Mouse (Mus musculus) liver, embryonic 14.5 days (tissue): ENCODE measurements around the gene Rpp25. TPM values are rescaled to one million over a fixed set of nuclear protein-coding genes. Genes with fewer than 3 reads are reported as not detected.

ENCODE experiments used
- ATAC-seq: fragments of 200-750 bp; cut with Nextera tagmentation; 2 replicates; pipeline ENCODE4 v1.8.0; 2017; ENCODE audit warnings: moderate number of reproducible peaks, mild to moderate bottlenecking, moderate library complexity; ENCODE audit not compliant: insufficient read depth
- DNase-seq, 3 experiments: peaks; one replicate each; pipeline ENCODE4 v3.0.0-alpha.2; 2012 to 2013; ENCODE audit warnings: low read depth in 3 of 3, low spot score in 3 of 3
- H3K27ac ChIP-seq: fragments of 300-500 bp; sonication (generic); 2 replicates; pipeline ENCODE4 v1.5.1; 2014; ENCODE audit warnings: moderate library complexity, mild to moderate bottlenecking, control low read depth, inconsistent platforms
- H3K27me3 ChIP-seq: fragments of 300-500 bp; sonication (generic); 2 replicates; pipeline ENCODE4 v1.6.1; 2014; ENCODE audit warnings: mild to moderate bottlenecking, low read length, moderate library complexity; ENCODE audit not compliant: control insufficient read depth, insufficient read depth
- H3K36me3 ChIP-seq: fragments of 300-500 bp; sonication (generic); replicated peaks from 2 replicates; pipeline ENCODE4 v1.6.1; 2014; ENCODE audit warnings: low read depth; ENCODE audit not compliant: control insufficient read depth, insufficient read depth
- H3K4me1 ChIP-seq, 2 experiments: fragments of 200-500 bp in 1 of 2; fragments of 300-500 bp in 1 of 2; sonication (generic) in 1 of 2; replicated peaks; 2 replicates each; pipeline ENCODE4 v1.6.1; 2012 to 2014; ENCODE audit warnings: antibody characterized with exemption in 1 of 2, inconsistent platforms in 1 of 2, low read length in 1 of 2; ENCODE audit not compliant: control insufficient read depth in 2 of 2, insufficient read depth in 2 of 2
- H3K4me2 ChIP-seq: fragments of 300-500 bp; sonication (generic); 2 replicates; pipeline ENCODE4 v1.6.1; 2014; ENCODE audit warnings: low read depth, mild to moderate bottlenecking, control low read depth, moderate library complexity
- H3K4me3 ChIP-seq, 2 experiments: fragments of 200-500 bp in 1 of 2; fragments of 300-500 bp in 1 of 2; sonication (generic) in 1 of 2; 2 replicates each; pipeline ENCODE4 v1.5.1; 2012 to 2014; ENCODE audit warnings: low read depth in 2 of 2, low read length in 2 of 2, mild to moderate bottlenecking in 2 of 2, control low read depth in 1 of 2, inconsistent platforms in 1 of 2, moderate library complexity in 1 of 2; ENCODE audit not compliant: insufficient read depth in 1 of 2
- H3K9ac ChIP-seq: fragments of 300-500 bp; sonication (generic); replicated peaks from 2 replicates; pipeline ENCODE4 v1.6.1; 2014; ENCODE audit warnings: mild to moderate bottlenecking, control low read depth, moderate library complexity
- H3K9me3 ChIP-seq: fragments of 300-500 bp; sonication (generic); 2 replicates; pipeline ENCODE4 v1.6.1; 2016; ENCODE audit warnings: low read length, mixed read lengths; ENCODE audit not compliant: control insufficient read depth
- CTCF ChIP-seq: IDR thresholded peaks from 2 replicates; pipeline ENCODE4 v1.5.1; 2016; ENCODE audit warnings: antibody characterized with exemption, low read depth, control low read depth
- EP300 ChIP-seq: IDR thresholded peaks from 2 replicates; pipeline ENCODE4 v1.6.1; 2016; ENCODE audit warnings: antibody characterized with exemption, low read depth
- WGBS: fragments of 180-500 bp; shearing (Covaris S2); extraction: QIAGEN DNeasy Blood & Tissue Kit; methylation state at CpG from one replicate; pipeline ENCODE4 v1.1.7; 2014; ENCODE audit not compliant: insufficient replicate concordance; 5-methylcytosine and 5-hydroxymethylcytosine counted together
- polyA plus RNA-seq, 2 experiments: library from polyadenylated mRNA; depleted of rRNA in 1 of 2; stranded (reverse) in 1 of 2; unstranded in 1 of 2; fragments of >200 nt; fragmentation: Nextera tagmentation in 1 of 2; extraction: Ambion mirVana in 1 of 2; gene quantifications; 2 replicates each; pipeline versions ENCODE4 v1.2.1 to v1.2.3; 2012 to 2014

The Rpp25 gene
- polyA plus RNA-seq, 2 experiments: 0.18 to 0.39 TPM

DNA sequence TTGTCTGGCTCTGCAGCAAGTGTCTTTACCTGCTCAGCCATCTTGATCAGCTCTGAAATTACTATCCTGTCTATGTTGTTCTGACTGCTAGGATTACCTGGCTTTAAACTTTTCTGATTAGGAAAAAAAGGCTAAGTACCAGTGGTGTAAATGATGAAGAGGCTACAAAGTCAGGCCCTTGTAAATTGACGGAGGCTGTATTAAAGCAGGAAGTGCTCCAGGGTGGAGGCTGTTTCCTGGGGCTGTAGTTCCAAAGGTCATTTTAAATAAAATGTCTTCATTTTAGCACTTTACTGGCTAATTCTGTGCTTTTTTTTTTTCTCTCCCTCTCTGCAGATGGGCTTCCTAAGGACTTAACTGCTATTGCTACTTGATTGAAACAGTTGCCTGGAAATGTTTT, 28.1 kb downstream of the Rpp25 start:
- Histone ChIP-seq H3K27ac (no peak overlapping the region), H3K36me3 (peaks cover 27% of the 10 kb centered on the region)
- ATAC-seq: no peak

DNA sequence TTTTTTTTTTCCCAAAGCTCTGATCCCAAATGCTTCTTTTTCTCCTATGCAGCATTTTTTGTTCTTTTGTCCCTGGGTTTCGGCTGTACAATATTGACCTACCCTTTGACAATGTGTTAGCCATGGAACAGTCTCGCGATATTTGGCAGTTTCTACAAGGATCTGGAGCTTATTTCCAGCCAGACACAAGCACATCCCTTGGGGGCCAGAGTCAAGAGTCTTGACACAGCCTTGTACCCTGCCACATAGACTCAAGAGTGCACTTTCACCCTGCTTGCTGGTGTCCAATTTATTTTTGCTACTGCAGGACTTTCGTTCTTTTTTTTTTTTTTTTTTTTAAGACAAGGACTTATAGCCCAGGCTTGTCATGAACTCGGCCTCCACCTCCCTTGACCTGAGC, 32.5 kb downstream of the Rpp25 start:
- no peak for ATAC-seq
- H3K9ac ChIP-seq: no peak overlapping the region
- WGBS: 82% methylated on average over 5 of the region's 5 CpGs
- peaks cover 22% of the 10 kb centered on the region for H3K36me3 ChIP-seq
- no peak overlapping the region for H3K27ac ChIP-seq
- no peak for DNase-seq
- peak overlapping the region; percentile 97 for H3K4me2 ChIP-seq
- H3K4me3 ChIP-seq: no peak overlapping the region
- TF ChIP-seq CTCF (no peak), EP300 (no peak)
- H3K27me3 ChIP-seq: no peaks in the 10 kb centered on the region
- peaks cover 6 to 8% of the 10 kb centered on the region in 2 experiments; a peak in 3 of 4 replicates for H3K4me1 ChIP-seq
- H3K9me3 ChIP-seq: no peaks in the 10 kb centered on the region

More for the DNA sequence above, 28.1 kb downstream of the Rpp25 start:
- H3K4me2 ChIP-seq: no peak overlapping the region
- no peak overlapping the region for H3K9ac ChIP-seq
- no peaks in the 10 kb centered on the region for H3K9me3 ChIP-seq
- no peaks in the 10 kb centered on the region for H3K27me3 ChIP-seq
- 80% methylated on average over 1 of the region's 1 CpGs for WGBS
- H3K4me1 ChIP-seq: peaks cover 2 to 6% of the 10 kb centered on the region in 2 experiments; a peak in 3 of 4 replicates
- no peak for TF ChIP-seq CTCF
- TF ChIP-seq EP300: no peak
- no peak overlapping the region for H3K4me3 ChIP-seq
- DNase-seq: no peak

DNA sequence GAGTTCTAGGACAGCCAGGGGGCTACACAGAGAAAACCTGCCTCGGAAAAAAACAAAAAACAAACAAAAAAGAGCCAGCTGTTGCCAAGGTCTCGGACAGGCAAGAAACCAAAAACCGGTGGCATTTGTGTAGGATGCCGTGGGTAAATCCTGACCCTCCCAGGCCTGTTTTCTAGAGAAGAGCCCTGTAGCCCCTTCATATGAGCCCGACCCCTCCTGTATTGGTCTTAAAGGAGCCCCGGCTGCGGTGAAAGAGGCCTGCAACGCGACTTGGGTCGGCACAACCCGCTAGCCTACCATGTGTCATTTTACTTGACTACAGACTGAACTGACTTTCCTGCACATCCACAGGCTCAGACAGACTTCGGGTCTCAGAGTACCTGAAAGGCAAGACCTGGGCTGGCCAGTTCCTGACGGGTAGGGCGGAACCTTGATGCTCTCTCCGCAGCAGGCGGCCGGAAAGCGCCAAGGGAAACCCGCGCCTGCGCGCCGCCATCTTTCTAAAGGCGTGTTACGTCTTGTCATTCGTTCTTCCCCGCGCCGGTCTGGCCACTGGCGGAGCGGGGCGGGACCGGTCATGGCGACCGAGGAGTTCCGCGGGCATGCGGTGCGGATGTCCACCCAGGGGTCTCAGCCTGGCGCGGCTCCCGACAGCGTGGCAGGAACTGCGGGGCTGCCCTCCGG, 33.4 kb downstream of the Rpp25 start, which contains the start of gene Fam219b:
Gene Fam219b, plus strand, starts transcription at position 485 of the 684 bp plus-strand sequence.
- peaks cover 6 to 8% of the 10 kb centered on the region in 2 experiments; a peak in 3 of 4 replicates for H3K4me1 ChIP-seq
- 2% methylated on average over 45 of the region's 45 CpGs for WGBS
- peak within 1 kb of the TSS; percentile 93 to 97 for H3K4me3 ChIP-seq
- TF ChIP-seq EP300 (no peak), CTCF (no peak)
- peak within 1 kb of the TSS; percentile 89 for H3K9ac ChIP-seq
- H3K27me3 ChIP-seq: no peaks in the 10 kb centered on the region
- H3K27ac ChIP-seq: peak within 1 kb of the TSS; percentile 69
- no peaks in the 10 kb centered on the region for H3K9me3 ChIP-seq
- ATAC-seq: peak; percentile 87
- peaks cover 15% of the 10 kb centered on the region for H3K36me3 ChIP-seq
- H3K4me2 ChIP-seq: peak within 1 kb of the TSS; percentile 97
- DNase-seq: peak; percentile 77 to 80 (median 78)

DNA sequence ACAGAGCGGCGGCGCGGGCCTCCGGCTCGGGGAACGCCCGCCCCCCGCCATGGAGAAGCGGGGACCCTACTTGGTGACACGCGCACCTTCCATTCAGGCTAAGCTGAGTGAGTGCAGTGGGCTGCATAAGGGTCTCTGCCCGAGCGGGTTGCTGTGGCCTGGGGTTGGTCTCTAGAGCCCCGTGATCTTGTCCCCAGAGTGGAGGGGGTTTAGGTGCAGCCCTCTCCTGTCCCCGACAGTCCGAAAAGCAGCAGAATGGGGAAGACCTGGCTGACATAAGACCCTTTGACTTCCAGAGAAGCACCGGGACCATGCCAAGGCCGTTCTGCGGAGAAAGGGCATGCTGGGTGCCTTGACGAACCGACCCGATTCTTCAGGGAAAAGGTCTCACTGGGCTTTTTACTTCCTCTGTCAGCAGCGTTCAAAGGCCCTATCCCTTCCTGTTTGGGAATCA, 33.9 kb downstream of the Rpp25 start:
- Histone ChIP-seq H3K4me3 (peak overlapping the region; percentile 93 to 97), H3K9ac (peak overlapping the region; percentile 89), H3K27me3 (no peaks in the 10 kb centered on the region), H3K27ac (peak overlapping the region; percentile 69), H3K4me2 (peak overlapping the region; percentile 97), H3K36me3 (peaks cover 14% of the 10 kb centered on the region), H3K9me3 (no peaks in the 10 kb centered on the region), H3K4me1 (peaks cover 6 to 8% of the 10 kb centered on the region in 2 experiments; a peak in 3 of 4 replicates)
- ATAC-seq (peak; percentile 58), DNase-seq (no peak)
- WGBS: under 1% methylated on average over 23 of the region's 24 CpGs
- TF ChIP-seq EP300 (no peak), CTCF (no peak)

DNA sequence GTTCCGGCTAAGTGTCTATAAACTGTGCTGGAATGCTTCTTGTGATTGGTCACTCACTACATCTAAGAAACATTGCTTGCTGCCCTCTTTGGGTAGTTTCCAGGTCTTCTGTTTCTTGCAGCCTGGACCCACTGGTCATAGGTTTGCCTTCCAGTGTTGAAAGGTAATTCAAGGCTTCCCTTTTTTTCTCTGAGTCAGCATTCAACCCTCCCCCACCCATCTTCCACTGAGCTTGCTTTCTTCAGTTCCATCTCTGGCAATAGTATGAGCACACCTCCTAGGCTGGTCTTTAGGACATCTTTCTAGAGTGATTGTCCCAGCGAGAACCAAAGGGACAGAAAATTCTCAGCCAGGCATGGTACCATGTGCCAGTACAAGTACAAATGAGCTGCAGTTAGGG, 35.7 kb downstream of the Rpp25 start:
- Histone ChIP-seq H3K9me3 (no peaks in the 10 kb centered on the region), H3K27ac (no peak overlapping the region), H3K36me3 (peaks cover 14% of the 10 kb centered on the region), H3K9ac (no peak overlapping the region), H3K4me3 (no peak overlapping the region), H3K4me2 (no peak overlapping the region), H3K27me3 (no peaks in the 10 kb centered on the region), H3K4me1 (peaks cover 6 to 8% of the 10 kb centered on the region in 2 experiments; a peak in 3 of 4 replicates)
- DNase-seq: no peak
- no peak for TF ChIP-seq EP300
- no peak for TF ChIP-seq CTCF
- no peak for ATAC-seq
- 77% methylated on average over 2 of the region's 2 CpGs for WGBS
